Mouse (Mus musculus) layer of hippocampus, adult 2 months (tissue): ENCODE data around the gene Sema5b. TPM values are rescaled to one million over a fixed set of nuclear protein-coding genes. Genes with fewer than 3 reads are reported as not detected.
"Not testable (repeated sequence)": the region's sequence is repeated elsewhere in the genome, so short reads cannot be mapped to it uniquely, and the experiment has no call there.

Experiments used
- DNase-seq, 2 experiments: peaks; one replicate each; pipeline ENCODE4 v3.0.0; 2022; ENCODE audit warnings: low spot score in 2 of 2
- H3K27ac ChIP-seq: fragments of 200-600 bp; 2 replicates; pipeline ENCODE4 v1.8.1; 2022
- H3K4me3 ChIP-seq: fragments of 200-600 bp; 2 replicates; pipeline ENCODE4 v1.8.1; 2022; ENCODE audit warnings: mild to moderate bottlenecking
- CTCF ChIP-seq: fragments of 200-600 bp; conservative IDR thresholded peaks from 2 replicates; pipeline ENCODE4 v1.8.1; 2022; ENCODE audit warnings: antibody characterized with exemption, mild to moderate bottlenecking, moderate library complexity
- total RNA-seq, 2 experiments: library from RNA; stranded (reverse); gene quantifications; 2 replicates each; pipeline ENCODE4 v1.2.3; 2021

The Sema5b gene
- total RNA-seq, 2 experiments from 2014 or later, result 18.3 to 19.7 TPM

GRCm38 (mm10) chr16:35564246-35564905 is 23.4 kb downstream of the Sema5b start:
- no peak for DNase-seq
- Histone ChIP-seq H3K27ac (no peak overlapping the region), H3K4me3 (no peak overlapping the region)
- no peak for TF ChIP-seq CTCF

- not testable (repeated sequence) for DNase-seq, H3K4me3 ChIP-seq, H3K27ac ChIP-seq
These were observed 24.7 kb downstream of the Sema5b start for GRCm38 (mm10) chr16:35565601-35566000.

GRCm38 (mm10) chr16:35568225-35568880 is 27.4 kb downstream of the Sema5b start:
- TF ChIP-seq CTCF, result no peak
- DNase-seq, result no peak
- Histone ChIP-seq H3K27ac (no peak overlapping the region), H3K4me3 (no peak overlapping the region)

DNA sequence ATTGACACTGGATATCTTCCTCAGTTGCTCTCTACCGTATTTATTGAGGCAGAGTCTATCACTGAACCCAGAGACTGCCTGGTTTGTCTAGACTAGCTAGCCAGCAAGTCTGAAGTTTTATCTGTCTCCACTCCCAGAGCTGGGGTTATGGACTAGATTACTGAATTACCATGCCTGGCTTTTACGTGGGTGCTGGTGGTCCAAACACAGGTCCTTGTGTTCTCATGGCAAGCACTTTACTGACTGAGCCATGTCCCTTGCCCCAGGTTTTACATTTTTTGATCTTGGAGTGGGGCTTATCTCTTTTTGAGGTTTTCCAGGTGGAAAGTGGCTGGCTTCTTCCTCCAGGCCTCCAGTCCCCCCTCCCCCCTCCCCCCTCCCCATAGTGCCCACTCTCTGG is 28.4 kb downstream of the Sema5b start:
- TF ChIP-seq CTCF, result no peak
- H3K4me3 ChIP-seq, result no peak overlapping the region
- no peak overlapping the region for H3K27ac ChIP-seq
- no peak for DNase-seq

GRCm38 (mm10) chr16:35569758-35570157 is 28.8 kb downstream of the Sema5b start:
- H3K4me3 ChIP-seq, result no peak overlapping the region
- no peak for TF ChIP-seq CTCF
- H3K27ac ChIP-seq, result no peak overlapping the region
- no peak for DNase-seq

GRCm38 (mm10) chr16:35570627-35571026 is 29.7 kb downstream of the Sema5b start:
- Histone ChIP-seq H3K27ac (no peak overlapping the region), H3K4me3 (peak overlapping the region; percentile 33)
- TF ChIP-seq CTCF, result no peak
- no peak for DNase-seq

DNA sequence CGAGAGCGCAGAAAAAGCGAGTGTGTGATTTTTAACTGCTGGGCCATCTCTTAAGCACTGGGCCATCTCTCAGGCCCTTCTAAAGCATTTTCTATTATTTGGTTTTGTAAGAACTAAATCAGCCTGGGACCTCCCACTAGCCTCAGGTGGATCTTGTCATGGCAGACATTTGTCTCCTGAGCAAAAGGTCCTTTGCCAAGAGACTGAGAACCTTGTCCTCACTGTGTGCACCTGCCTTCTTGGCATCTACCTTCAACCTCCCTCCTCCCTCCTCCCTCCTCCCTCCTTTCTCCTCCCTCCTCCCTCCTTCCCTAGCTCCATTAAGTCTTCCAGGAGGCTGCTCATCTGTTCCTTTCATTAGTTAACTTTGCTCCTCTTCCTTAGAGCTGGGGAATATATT is 32.6 kb downstream of the Sema5b start:
- Histone ChIP-seq H3K27ac (no peak overlapping the region), H3K4me3 (no peak overlapping the region)
- DNase-seq, result no peak
- TF ChIP-seq CTCF, result no peak

DNA sequence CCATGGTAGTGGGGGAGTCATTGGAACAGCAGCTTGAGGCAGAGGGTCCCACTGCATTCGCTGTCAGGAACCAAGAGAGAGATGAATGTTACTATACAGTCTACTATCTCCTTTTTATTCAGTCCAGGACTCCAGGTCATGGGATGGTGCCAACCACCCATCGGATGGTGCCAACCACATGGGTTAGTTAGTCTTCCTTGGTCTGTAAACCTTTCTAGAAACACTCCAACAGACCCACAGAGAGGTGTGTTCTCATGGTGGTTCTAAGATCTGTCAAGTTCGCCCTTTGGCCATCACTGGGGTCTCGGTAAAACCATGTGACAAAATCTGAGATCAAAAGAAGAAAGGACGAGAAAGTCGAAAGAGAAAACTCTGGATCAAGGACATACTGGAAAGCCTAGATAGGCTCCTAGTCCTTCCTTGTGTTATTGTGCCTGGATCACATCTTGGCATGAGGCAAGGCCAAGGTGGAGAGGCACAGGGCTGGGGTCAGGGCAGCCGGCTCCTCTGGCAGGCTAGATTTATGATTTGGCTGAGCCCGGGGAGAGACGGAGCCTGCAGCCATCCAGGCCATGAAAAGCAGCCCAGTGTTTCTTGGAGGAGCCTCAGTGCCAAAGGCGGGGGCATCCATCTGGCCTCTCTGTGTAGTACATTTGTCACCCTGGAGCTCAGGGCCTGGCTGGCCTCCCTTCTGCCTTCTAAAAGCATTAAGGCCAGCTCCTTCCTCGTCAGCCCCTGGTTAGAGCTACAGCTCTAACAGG is 36.4 kb downstream of the Sema5b start:
- no peak overlapping the region for H3K27ac ChIP-seq
- no peak overlapping the region for H3K4me3 ChIP-seq
- TF ChIP-seq CTCF, result no peak
- DNase-seq, result peak in 1 of 2 experiments; percentile 41

- DNase-seq, result peak; percentile 53 to 72
- no peak overlapping the region; the same call in 1 of the 2 replicates for H3K27ac ChIP-seq
- H3K4me3 ChIP-seq, result no peak overlapping the region
- TF ChIP-seq CTCF, result no peak
These were observed 40.4 kb downstream of the Sema5b start for GRCm38 (mm10) chr16:35581299-35581698.

DNA sequence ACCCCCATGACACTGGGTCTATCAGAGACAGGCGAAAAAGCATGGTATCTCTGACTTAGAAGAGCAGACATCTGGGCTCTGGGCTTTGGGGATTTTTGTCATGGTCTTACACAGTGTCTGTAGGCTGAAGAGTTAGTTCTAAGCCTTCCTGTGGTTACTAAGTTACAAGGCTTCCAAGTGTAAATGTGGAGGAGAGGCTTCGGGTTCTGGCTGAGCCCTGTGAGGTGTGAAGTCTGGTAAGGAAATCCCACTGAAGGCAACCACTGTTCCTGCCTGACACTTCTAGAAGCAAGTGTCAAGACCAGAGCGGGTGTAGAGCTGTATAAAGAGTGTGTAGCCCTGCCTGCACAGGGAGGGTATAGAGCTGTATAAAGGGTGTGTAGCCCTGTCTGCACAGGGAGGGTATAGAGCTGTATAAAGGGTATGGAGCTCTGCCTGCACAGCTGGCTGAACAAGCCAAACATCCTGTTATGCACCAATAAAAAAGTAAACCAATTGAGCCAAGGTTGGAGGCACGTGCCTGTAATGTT is 42.7 kb downstream of the Sema5b start:
- DNase-seq, result no peak
- H3K4me3 ChIP-seq, result no peak overlapping the region
- H3K27ac ChIP-seq, result no peak overlapping the region
- no peak for TF ChIP-seq CTCF

DNA sequence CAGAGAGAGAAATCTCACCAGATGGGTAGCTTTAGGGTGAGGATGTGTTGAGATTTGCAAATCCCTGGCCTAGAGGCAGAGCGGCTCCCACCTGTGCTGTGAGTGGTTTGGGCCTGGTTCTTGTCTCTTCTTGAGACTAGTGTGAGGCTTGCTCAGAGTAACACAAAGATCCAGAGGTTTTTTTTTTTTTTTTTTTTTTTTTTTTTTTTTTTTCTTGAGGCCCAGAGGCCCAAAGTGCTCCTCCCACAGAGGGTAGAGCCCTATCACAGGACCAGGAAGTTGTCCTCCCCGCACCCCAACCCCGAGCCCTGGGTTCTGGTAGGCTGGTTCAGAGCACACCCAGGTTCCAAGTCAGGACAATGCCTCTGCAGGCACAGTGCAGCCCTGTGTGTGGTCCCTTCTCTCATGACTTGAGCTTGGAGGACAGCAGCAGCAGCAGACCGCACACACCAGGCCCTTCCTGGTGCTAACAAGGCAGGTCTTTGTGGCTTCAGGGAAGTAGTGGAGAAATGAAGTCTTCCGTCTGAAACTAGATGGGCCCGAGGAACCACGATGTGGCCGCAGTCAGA is 44.3 kb downstream of the Sema5b start:
- no peak overlapping the region for H3K27ac ChIP-seq
- no peak overlapping the region for H3K4me3 ChIP-seq
- no peak for TF ChIP-seq CTCF
- no peak for DNase-seq

DNA sequence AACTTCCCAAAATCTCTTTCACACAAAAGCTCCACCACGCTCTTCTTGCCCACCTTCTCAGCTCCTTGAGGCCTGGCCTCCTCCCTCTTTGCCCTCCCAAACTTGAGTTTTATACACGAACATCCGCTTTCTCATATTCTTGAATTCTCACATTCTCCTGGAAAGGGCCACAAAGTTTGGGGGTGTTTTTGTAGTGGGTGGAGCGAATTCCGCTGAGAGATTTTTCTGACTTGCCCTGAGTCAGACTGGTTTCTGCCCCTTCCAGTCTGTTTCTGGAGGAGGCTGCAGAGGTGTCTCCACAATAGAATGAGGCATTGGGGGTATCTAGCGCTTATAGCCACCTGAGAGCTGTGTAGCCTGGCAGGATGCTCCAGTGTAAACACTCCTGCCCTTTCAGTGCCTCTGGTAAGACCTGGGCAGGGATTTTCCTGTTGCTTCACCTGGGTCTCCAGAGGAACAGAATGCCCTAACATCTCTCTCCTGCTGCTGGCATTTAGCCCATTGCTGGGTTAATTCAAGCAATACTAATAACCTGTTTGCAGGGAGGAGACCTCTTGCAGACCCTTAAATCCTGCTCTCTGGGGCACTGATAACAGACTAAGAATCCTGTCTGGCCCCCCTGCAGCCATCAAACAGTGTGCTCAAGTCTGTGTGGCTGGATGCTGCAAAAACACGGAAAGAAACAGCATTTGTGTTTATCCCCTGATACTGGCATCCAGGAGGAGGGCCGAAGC is 46.3 kb downstream of the Sema5b start:
- no peak overlapping the region for H3K4me3 ChIP-seq
- no peak for DNase-seq
- no peak for TF ChIP-seq CTCF
- no peak overlapping the region for H3K27ac ChIP-seq
